Mouse (Mus musculus) C2C12 (cell line): ENCODE measurements around the gene Kif21b. TPM values are rescaled to one million over a fixed set of nuclear protein-coding genes. Genes with fewer than 3 reads are reported as not detected.

ENCODE experiments used
- H3K27me3 ChIP-seq: one replicate; pipeline ENCODE4 v1.6.1; 2011; ENCODE audit not compliant: control insufficient read depth, insufficient read depth, insufficient read length
- H3K36me3 ChIP-seq: one replicate; pipeline ENCODE4 v1.6.1; 2011; ENCODE audit not compliant: control insufficient read depth, insufficient read depth
- H3K4me3 ChIP-seq: one replicate; pipeline ENCODE4 v1.5.1; 2011; ENCODE audit warnings: mild to moderate bottlenecking, control low read depth; ENCODE audit not compliant: poor library complexity, insufficient read depth, severe bottlenecking
- H3K79me2 ChIP-seq: one replicate; pipeline ENCODE4 v1.6.1; 2011; ENCODE audit not compliant: control insufficient read depth, insufficient read depth
- H3K79me3 ChIP-seq: one replicate; pipeline ENCODE4 v1.6.1; 2011; ENCODE audit warnings: low read depth, control low read depth
- H3ac ChIP-seq: one replicate; pipeline ENCODE3; 2011; ENCODE audit warnings: low read depth; ENCODE audit not compliant: control insufficient read depth, insufficient read length
- CEBPB ChIP-seq: IDR thresholded peaks from one replicate; pipeline ENCODE4 v1.6.1; 2011; ENCODE audit warnings: low read depth, mild to moderate bottlenecking, control low read depth, moderate library complexity
- CTCF ChIP-seq: IDR thresholded peaks from one replicate; pipeline ENCODE4 v1.5.1; 2011; ENCODE audit not compliant: control insufficient read depth, insufficient read depth, insufficient read length
- FOSL1 ChIP-seq: IDR thresholded peaks from one replicate; pipeline ENCODE4 v1.8.0; 2011; ENCODE audit warnings: mild to moderate bottlenecking, low read length; ENCODE audit not compliant: poor library complexity, insufficient read depth, severe bottlenecking
- MAX ChIP-seq: IDR thresholded peaks from one replicate; pipeline ENCODE4 v1.6.1; 2011; ENCODE audit warnings: mild to moderate bottlenecking, control low read depth
- MYOD1 ChIP-seq: IDR thresholded peaks from one replicate; pipeline ENCODE4 v1.6.1; 2011; ENCODE audit warnings: low read depth; ENCODE audit not compliant: control insufficient read depth, insufficient read length
- MYOG ChIP-seq: IDR thresholded peaks from one replicate; pipeline ENCODE4 v1.6.1; 2011; ENCODE audit not compliant: control insufficient read depth, insufficient read length; ENCODE audit errors: extremely low read depth
- USF1 ChIP-seq: IDR thresholded peaks from one replicate; pipeline ENCODE4 v1.6.1; 2011; ENCODE audit warnings: low read depth, mild to moderate bottlenecking, control low read depth, moderate library complexity
- polyA plus RNA-seq: library from polyadenylated mRNA; unstranded; fragments of >200 nt; fragmentation: generic; extraction: Trizol; gene quantifications from one replicate; pipeline ENCODE4 v1.2.1, GENCODE M21; 2012; ENCODE audit warnings: missing spikeins

The Kif21b gene
- polyA plus RNA-seq, 1 experiment: 0.66 TPM

GRCm38 (mm10) chr1:136139990-136140640, 8.9 kb downstream of the Kif21b start:
- H3K27me3 ChIP-seq: no peaks in the 10 kb centered on the region
- TF ChIP-seq MYOD1: no peak
- no peak for TF ChIP-seq CEBPB
- TF ChIP-seq MAX: no peak
- no peak for TF ChIP-seq MYOG
- TF ChIP-seq CTCF: no peak
- no peak for TF ChIP-seq USF1
- TF ChIP-seq FOSL1: no peak

GRCm38 (mm10) chr1:136141176-136141950, 10.2 kb downstream of the Kif21b start:
- H3K36me3 ChIP-seq: no peaks in the 10 kb centered on the region
- no peak overlapping the region for H3K4me3 ChIP-seq
- no peaks in the 10 kb centered on the region for H3K79me3 ChIP-seq
- no peaks in the 10 kb centered on the region for H3K27me3 ChIP-seq
- no peak overlapping the region for H3ac ChIP-seq
- no peaks in the 10 kb centered on the region for H3K79me2 ChIP-seq
- no peak for TF ChIP-seq USF1
- no peak for TF ChIP-seq MYOD1
- TF ChIP-seq FOSL1: no peak
- no peak for TF ChIP-seq CTCF
- TF ChIP-seq CEBPB: no peak
- no peak for TF ChIP-seq MYOG
- TF ChIP-seq MAX: no peak

More at GRCm38 (mm10) chr1:136139990-136140640, 8.9 kb downstream of the Kif21b start:
- H3K79me2 ChIP-seq: no peaks in the 10 kb centered on the region
- H3K36me3 ChIP-seq: no peaks in the 10 kb centered on the region
- H3K79me3 ChIP-seq: no peaks in the 10 kb centered on the region
- H3ac ChIP-seq: peak overlapping the region; percentile 80
- H3K4me3 ChIP-seq: peak overlapping the region; percentile 29

- Histone ChIP-seq H3K79me2 (no peaks in the 10 kb centered on the region), H3ac (no peak overlapping the region), H3K4me3 (no peak overlapping the region), H3K27me3 (no peaks in the 10 kb centered on the region), H3K79me3 (no peaks in the 10 kb centered on the region), H3K36me3 (no peaks in the 10 kb centered on the region)
- TF ChIP-seq MYOD1 (no peak), USF1 (peak; percentile 17), FOSL1 (no peak)
Observed at GRCm38 (mm10) chr1:136142336-136142735, 11.1 kb downstream of the Kif21b start.

- H3K79me2 ChIP-seq: no peaks in the 10 kb centered on the region
- TF ChIP-seq CTCF (no peak), USF1 (no peak), MYOD1 (no peak), CEBPB (no peak), FOSL1 (no peak), MYOG (no peak), MAX (no peak)
- H3K36me3 ChIP-seq: no peaks in the 10 kb centered on the region
- H3K4me3 ChIP-seq: no peak overlapping the region
- H3K79me3 ChIP-seq: no peaks in the 10 kb centered on the region
- no peak overlapping the region for H3ac ChIP-seq
- H3K27me3 ChIP-seq: no peaks in the 10 kb centered on the region
Observed at GRCm38 (mm10) chr1:136143514-136143913, 12.3 kb downstream of the Kif21b start.

GRCm38 (mm10) chr1:136149702-136150101, 18.5 kb downstream of the Kif21b start:
- Histone ChIP-seq H3K27me3 (no peaks in the 10 kb centered on the region), H3K79me2 (no peaks in the 10 kb centered on the region), H3ac (no peak overlapping the region), H3K4me3 (no peak overlapping the region), H3K36me3 (no peaks in the 10 kb centered on the region), H3K79me3 (no peaks in the 10 kb centered on the region)
- TF ChIP-seq MAX (no peak), MYOG (no peak), CTCF (no peak), FOSL1 (no peak), MYOD1 (no peak), USF1 (no peak)
